Mouse (Mus musculus): ENCODE measurements around the gene Il1rapl2. TPM values are rescaled to one million over a fixed set of nuclear protein-coding genes. Genes with fewer than 3 reads are reported as not detected.

Il1rapl2 gene
- polyA plus RNA-seq (2012; rRNA removed), result not detected in 2 replicates

DNA sequence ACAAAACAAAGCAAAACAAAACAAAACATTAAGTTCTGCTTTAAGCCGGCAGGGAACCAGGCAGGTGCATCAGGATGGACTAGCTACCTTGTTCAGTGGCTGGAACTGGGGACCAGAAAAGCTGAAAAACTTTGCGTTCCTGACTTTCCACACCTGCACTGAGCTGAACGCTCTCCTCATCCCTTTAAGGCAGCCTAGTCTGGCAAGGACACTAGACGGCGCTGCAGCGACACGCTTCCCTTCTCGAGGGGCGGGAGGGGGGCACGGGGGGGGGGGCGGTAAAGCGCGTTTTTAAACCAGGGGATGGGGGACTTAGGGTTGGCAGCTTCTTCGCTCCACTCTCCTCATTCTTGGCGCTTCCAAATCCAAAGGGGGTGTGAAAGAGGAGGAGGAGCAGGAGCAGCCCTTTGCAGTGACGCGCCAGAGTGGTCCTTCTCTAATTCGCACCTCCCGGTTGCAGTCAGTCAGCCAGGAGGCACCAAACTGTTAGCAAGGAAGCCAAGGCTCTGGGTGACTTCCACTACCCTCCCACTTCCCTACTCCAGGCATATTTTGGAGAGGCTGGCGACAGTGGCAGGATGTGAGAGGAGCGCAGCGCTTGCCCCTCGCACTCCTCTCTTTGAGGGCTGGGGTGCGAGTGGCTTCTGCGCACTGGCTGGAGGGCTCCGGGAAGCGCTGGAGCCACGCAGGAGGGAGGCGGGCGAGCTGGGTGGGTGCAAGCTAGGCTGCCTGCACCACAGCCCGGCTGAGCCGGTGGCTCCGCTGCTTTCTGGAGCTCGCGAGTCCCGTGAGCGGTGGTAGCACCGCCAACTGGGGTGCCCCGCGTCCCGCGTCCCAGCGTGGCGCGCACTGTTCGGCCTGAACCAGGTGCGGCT, at the start of gene Il1rapl2:
Gene Il1rapl2 (plus strand): TSS at position 288 of the 875 bp plus-strand sequence.

DNA sequence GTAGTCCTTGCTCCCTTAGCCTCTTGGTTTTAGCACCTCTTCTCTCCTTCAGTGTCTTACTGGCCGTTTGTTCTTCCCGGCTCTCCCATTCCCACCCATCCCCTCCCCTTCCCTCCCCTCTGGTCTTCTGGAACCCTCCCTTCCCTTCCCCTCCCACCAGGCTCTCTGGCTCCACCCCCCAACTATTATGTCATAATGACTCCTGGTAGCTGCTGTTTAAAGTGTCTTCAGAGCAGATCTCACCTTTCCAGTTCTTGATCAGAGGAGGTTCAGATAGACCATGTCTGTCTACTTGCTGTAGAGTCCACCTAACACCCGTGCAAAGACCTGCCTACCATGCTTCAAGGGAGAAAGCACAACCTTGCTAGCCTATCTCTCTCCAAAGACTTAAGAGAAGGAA, 639.1 kb downstream of the Il1rapl2 start, which contains the start of gene Tex13a:
Gene Tex13a (minus strand): TSS at position 101 of the 400 bp plus-strand sequence.

